Mouse (Mus musculus): ENCODE results near the gene Opn5. TPM values are rescaled to one million over a fixed set of nuclear protein-coding genes. Genes with fewer than 3 reads are reported as not detected.

The Opn5 gene
- polyA plus RNA-seq, 1 experiment from 2014 or later = not detected

GRCm38 (mm10) chr17:42580196-42580595, 31.0 kb downstream of the Opn5 start:
- H3K4me3 ChIP-seq = no peak overlapping the region
- no peaks in the 10 kb centered on the region for H3K27me3 ChIP-seq (replicated peaks)
- no peaks in the 10 kb centered on the region for H3K36me3 ChIP-seq
- WGBS = 62% methylated on average over 3 of the region's 3 CpGs
- H3K27ac ChIP-seq (replicated peaks) = no peak overlapping the region
- H3K9ac ChIP-seq = no peak overlapping the region
- H3K4me1 ChIP-seq = 0 out of 2 replicates have a peak, but pooled peaks cover 11% of the 10 kb centered on the region
- H3K9me3 ChIP-seq = no peaks in the 10 kb centered on the region
- no peak for ATAC-seq (ENCODE audit: extremely low read depth, insufficient number of reproducible peaks, low FRiP score, low TSS enrichment)
- H3K4me2 ChIP-seq = no peak overlapping the region

- no peaks in the 10 kb centered on the region for H3K9me3 ChIP-seq
- H3K36me3 ChIP-seq = no peaks in the 10 kb centered on the region
- ATAC-seq (ENCODE audit: extremely low read depth, insufficient number of reproducible peaks, low FRiP score, low TSS enrichment) = no peak
- H3K27ac ChIP-seq (replicated peaks) = peak overlapping the region; percentile 41
- H3K4me2 ChIP-seq = peak overlapping the region; percentile 16; the same call in 1 of the 2 replicates
- 21% methylated on average over 6 of the region's 6 CpGs for WGBS
- H3K4me1 ChIP-seq = 0 out of 2 replicates have a peak, but pooled peaks cover 11% of the 10 kb centered on the region
- no peak overlapping the region for H3K9ac ChIP-seq
- no peak overlapping the region for H3K4me3 ChIP-seq
- no peaks in the 10 kb centered on the region for H3K27me3 ChIP-seq (replicated peaks)
These were observed 34.5 kb downstream of the Opn5 start for GRCm38 (mm10) chr17:42576671-42577168.

- no peak overlapping the region for H3K4me3 ChIP-seq
- H3K36me3 ChIP-seq = no peaks in the 10 kb centered on the region
- H3K27me3 ChIP-seq (replicated peaks) = no peaks in the 10 kb centered on the region
- H3K9me3 ChIP-seq = no peaks in the 10 kb centered on the region
- H3K9ac ChIP-seq = no peak overlapping the region
- H3K27ac ChIP-seq (replicated peaks) = no peak overlapping the region
- 0 out of 2 replicates have a peak, but pooled peaks cover 11% of the 10 kb centered on the region for H3K4me1 ChIP-seq
- H3K4me2 ChIP-seq = no peak overlapping the region
- WGBS = 74% methylated on average over 8 of the region's 8 CpGs
- ATAC-seq (ENCODE audit: extremely low read depth, insufficient number of reproducible peaks, low FRiP score, low TSS enrichment) = no peak
These were observed 37.4 kb downstream of the Opn5 start for GRCm38 (mm10) chr17:42573786-42574185.

DNA sequence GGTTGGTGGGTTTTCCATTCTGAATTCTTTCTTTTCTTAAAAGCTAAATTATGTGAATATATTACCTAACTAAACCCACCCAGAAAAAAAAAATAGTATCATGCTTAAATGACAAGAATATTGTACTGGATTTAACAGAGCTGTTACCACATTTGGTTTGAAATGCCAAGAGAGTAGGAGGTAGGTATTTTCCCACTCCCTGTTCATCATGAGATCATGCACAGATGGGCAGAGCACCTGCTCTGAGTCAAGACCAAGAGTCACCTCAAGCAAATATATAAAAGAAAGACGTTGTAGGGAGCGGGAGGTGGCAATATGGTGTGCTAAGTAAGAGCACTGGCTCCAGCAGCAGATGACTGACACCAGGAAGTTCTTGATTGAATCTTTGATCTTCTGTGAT, 61.6 kb downstream of the Opn5 start:
- Histone ChIP-seq H3K9me3 (no peaks in the 10 kb centered on the region), H3K4me1 (no peaks in the 10 kb centered on the region), H3K27ac (replicated peaks) (no peak overlapping the region), H3K27me3 (replicated peaks) (no peaks in the 10 kb centered on the region), H3K4me2 (no peak overlapping the region), H3K9ac (no peak overlapping the region), H3K36me3 (no peaks in the 10 kb centered on the region), H3K4me3 (no peak overlapping the region)
- ATAC-seq (ENCODE audit: extremely low read depth, insufficient number of reproducible peaks, low FRiP score, low TSS enrichment) = no peak
- 73% methylated on average over 2 of the region's 2 CpGs for WGBS

- 53% methylated on average over 5 of the region's 5 CpGs for WGBS
- ATAC-seq (ENCODE audit: extremely low read depth, insufficient number of reproducible peaks, low FRiP score, low TSS enrichment) = no peak
These were observed 81.0 kb downstream of the Opn5 start for GRCm38 (mm10) chr17:42530147-42530546.

DNA sequence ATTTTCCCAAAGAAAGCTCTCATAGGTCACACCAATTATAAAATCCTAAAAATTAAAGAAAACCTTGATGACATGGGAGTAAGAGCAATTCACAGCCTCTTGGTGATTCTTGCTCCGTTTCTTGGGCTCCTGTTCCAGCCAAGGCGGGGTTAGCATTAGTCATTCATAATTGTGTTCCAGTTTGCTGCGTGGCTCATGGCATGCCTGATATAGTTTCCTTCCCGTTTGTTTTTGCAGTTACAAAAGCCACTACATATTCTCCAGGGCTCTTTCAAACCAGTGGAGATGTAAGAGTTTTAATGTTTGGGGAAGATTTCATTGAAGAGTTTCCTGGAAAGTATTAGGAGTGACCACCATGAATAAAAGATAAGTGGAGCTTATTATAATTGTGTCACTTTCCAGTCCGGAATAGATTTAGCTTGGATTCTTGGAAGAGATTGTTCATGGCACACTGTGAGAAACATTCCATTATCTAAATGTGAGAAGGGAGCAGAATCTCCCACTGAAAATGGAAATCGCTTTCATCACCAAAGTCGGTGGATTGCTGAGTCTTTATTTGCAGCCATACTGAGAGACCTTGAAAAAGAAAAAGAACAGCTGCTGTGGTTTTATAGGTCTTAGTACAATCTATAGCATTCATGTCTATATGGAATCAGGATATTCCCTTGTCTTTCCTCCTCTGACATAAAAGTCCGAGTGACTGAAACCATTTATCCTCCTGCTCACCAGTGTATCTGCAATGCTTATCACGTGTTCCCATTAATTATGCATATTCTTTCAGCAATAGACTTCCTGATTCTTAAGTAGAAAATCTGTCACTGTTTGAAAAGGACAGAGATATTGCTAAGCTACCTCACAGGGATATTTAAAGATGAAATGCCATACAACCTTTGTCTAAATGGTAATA, 101.6 kb downstream of the Opn5 start:
- Histone ChIP-seq H3K36me3 (no peaks in the 10 kb centered on the region), H3K4me2 (no peak overlapping the region), H3K9me3 (no peaks in the 10 kb centered on the region), H3K27ac (replicated peaks) (no peak overlapping the region), H3K4me3 (no peak overlapping the region), H3K27me3 (replicated peaks) (no peaks in the 10 kb centered on the region), H3K9ac (no peak overlapping the region), H3K4me1 (no peaks in the 10 kb centered on the region)
- no peak for ATAC-seq (ENCODE audit: extremely low read depth, insufficient number of reproducible peaks, low FRiP score, low TSS enrichment)
- 59% methylated on average over 9 of the region's 9 CpGs for WGBS

More at GRCm38 (mm10) chr17:42530147-42530546, 81.0 kb downstream of the Opn5 start:
- H3K4me2 ChIP-seq = no peak overlapping the region
- H3K9me3 ChIP-seq = no peaks in the 10 kb centered on the region
- H3K36me3 ChIP-seq = no peaks in the 10 kb centered on the region
- H3K27me3 ChIP-seq (replicated peaks) = no peaks in the 10 kb centered on the region
- H3K9ac ChIP-seq = no peak overlapping the region
- H3K4me1 ChIP-seq = no peaks in the 10 kb centered on the region
- no peak overlapping the region for H3K4me3 ChIP-seq
- H3K27ac ChIP-seq (replicated peaks) = no peak overlapping the region

Other genes with a start within 250 kb of the Opn5 start
- gene Adgrf4, start 80.9 kb upstream of the Opn5 start, polyA plus RNA-seq (2015; fragmentation: Nextera tagmentation; extraction: Ambion mirVana) = 0.08 TPM in 1 of 2 replicates, not detected in the other
- 0.13 TPM in 2 replicates for gene Adgrf2, start 130.8 kb upstream of the Opn5 start, polyA plus RNA-seq (2015; fragmentation: Nextera tagmentation; extraction: Ambion mirVana)

Measured in heart, embryonic 13.5 days (tissue).